Mouse (Mus musculus) cerebellum, adult 11-12 months (tissue): Measurements from ENCODE around the gene Cenpc1.

Experiments
- DNase-seq: peaks from one replicate; pipeline ENCODE4 v3.0.0; 2022

Gene Cenpc1

GRCm38 (mm10) chr5:86065101-86065875 is at the start of gene Cenpc1:
Gene Cenpc1, minus strand, starts transcription at chr5:86065583.
- DNase-seq = peak; percentile 96

GRCm38 (mm10) chr5:86113997-86114396 is 48.6 kb upstream of the Cenpc1 start:
- no peak for DNase-seq

GRCm38 (mm10) chr5:86113037-86113436 is 47.7 kb upstream of the Cenpc1 start:
- no peak for DNase-seq

GRCm38 (mm10) chr5:86111074-86111473 is 45.7 kb upstream of the Cenpc1 start:
- DNase-seq = no peak

GRCm38 (mm10) chr5:86106610-86107009 is 41.2 kb upstream of the Cenpc1 start:
- no peak for DNase-seq

GRCm38 (mm10) chr5:86102176-86102575 is 36.8 kb upstream of the Cenpc1 start:
- DNase-seq = no peak

GRCm38 (mm10) chr5:86100621-86101020 is 35.2 kb upstream of the Cenpc1 start:
- no peak for DNase-seq

GRCm38 (mm10) chr5:86098988-86099387 is 33.6 kb upstream of the Cenpc1 start:
- DNase-seq = no peak

- no peak for DNase-seq
Measured at GRCm38 (mm10) chr5:86094754-86095153, 29.4 kb upstream of the Cenpc1 start.

- DNase-seq = no peak
Measured at GRCm38 (mm10) chr5:86086751-86087150, 21.4 kb upstream of the Cenpc1 start.

GRCm38 (mm10) chr5:86084979-86085378 is 19.6 kb upstream of the Cenpc1 start:
- no peak for DNase-seq

- no peak for DNase-seq
Measured at GRCm38 (mm10) chr5:86083987-86084386, 18.6 kb upstream of the Cenpc1 start.

GRCm38 (mm10) chr5:86078720-86079334 is 13.4 kb upstream of the Cenpc1 start:
- DNase-seq = no peak

GRCm38 (mm10) chr5:86072756-86073386 is 7.5 kb upstream of the Cenpc1 start:
- DNase-seq = no peak

GRCm38 (mm10) chr5:86071538-86071937 is 6.2 kb upstream of the Cenpc1 start, which contains the start of gene Stap1:
Gene Stap1, plus strand, starts transcription at chr5:86071746.
- no peak for DNase-seq

- DNase-seq = no peak
Measured at GRCm38 (mm10) chr5:86069121-86069520, 3.7 kb upstream of the Cenpc1 start.

GRCm38 (mm10) chr5:86068451-86068850 is 3.1 kb upstream of the Cenpc1 start:
- no peak for DNase-seq

- DNase-seq = peak; percentile 76
Measured at GRCm38 (mm10) chr5:86066551-86066929, 1.2 kb upstream of the Cenpc1 start.

GRCm38 (mm10) chr5:86065876-86066550 is 630 bp upstream of the Cenpc1 start:
- DNase-seq = no peak

- no peak for DNase-seq
Measured at GRCm38 (mm10) chr5:86063501-86063900, 1.9 kb downstream of the Cenpc1 start.

- peak; percentile 35 for DNase-seq
Measured at GRCm38 (mm10) chr5:86029820-86030219, 35.6 kb downstream of the Cenpc1 start.

GRCm38 (mm10) chr5:85996545-85997510 is 68.6 kb downstream of the Cenpc1 start:
- no peak for DNase-seq
